Mouse (Mus musculus) liver, embryonic 14.5 days (tissue): ENCODE data around the gene Baz1b. TPM values are rescaled to one million over a fixed set of nuclear protein-coding genes. Genes with fewer than 3 reads are reported as not detected.

Experiments used
- ATAC-seq: fragments of 200-750 bp; cut with Nextera tagmentation; 2 replicates; pipeline ENCODE4 v1.8.0; 2017; ENCODE audit warnings: moderate number of reproducible peaks, mild to moderate bottlenecking, moderate library complexity; ENCODE audit not compliant: insufficient read depth
- DNase-seq, 3 experiments: peaks; one replicate each; pipeline ENCODE4 v3.0.0-alpha.2; 2012 to 2013; ENCODE audit warnings: low read depth in 3 of 3, low spot score in 3 of 3
- H3K27ac ChIP-seq: fragments of 300-500 bp; sonication (generic); 2 replicates; pipeline ENCODE4 v1.5.1; 2014; ENCODE audit warnings: moderate library complexity, mild to moderate bottlenecking, control low read depth, inconsistent platforms
- H3K27me3 ChIP-seq: fragments of 300-500 bp; sonication (generic); 2 replicates; pipeline ENCODE4 v1.6.1; 2014; ENCODE audit warnings: mild to moderate bottlenecking, low read length, moderate library complexity; ENCODE audit not compliant: control insufficient read depth, insufficient read depth
- H3K36me3 ChIP-seq: fragments of 300-500 bp; sonication (generic); replicated peaks from 2 replicates; pipeline ENCODE4 v1.6.1; 2014; ENCODE audit warnings: low read depth; ENCODE audit not compliant: control insufficient read depth, insufficient read depth
- H3K4me1 ChIP-seq, 2 experiments: fragments of 200-500 bp in 1 of 2; fragments of 300-500 bp in 1 of 2; sonication (generic) in 1 of 2; replicated peaks; 2 replicates each; pipeline ENCODE4 v1.6.1; 2012 to 2014; ENCODE audit warnings: antibody characterized with exemption in 1 of 2, inconsistent platforms in 1 of 2, low read length in 1 of 2; ENCODE audit not compliant: control insufficient read depth in 2 of 2, insufficient read depth in 2 of 2
- H3K4me2 ChIP-seq: fragments of 300-500 bp; sonication (generic); 2 replicates; pipeline ENCODE4 v1.6.1; 2014; ENCODE audit warnings: low read depth, mild to moderate bottlenecking, control low read depth, moderate library complexity
- H3K4me3 ChIP-seq, 2 experiments: fragments of 200-500 bp in 1 of 2; fragments of 300-500 bp in 1 of 2; sonication (generic) in 1 of 2; 2 replicates each; pipeline ENCODE4 v1.5.1; 2012 to 2014; ENCODE audit warnings: low read depth in 2 of 2, low read length in 2 of 2, mild to moderate bottlenecking in 2 of 2, control low read depth in 1 of 2, inconsistent platforms in 1 of 2, moderate library complexity in 1 of 2; ENCODE audit not compliant: insufficient read depth in 1 of 2
- H3K9ac ChIP-seq: fragments of 300-500 bp; sonication (generic); replicated peaks from 2 replicates; pipeline ENCODE4 v1.6.1; 2014; ENCODE audit warnings: mild to moderate bottlenecking, control low read depth, moderate library complexity
- H3K9me3 ChIP-seq: fragments of 300-500 bp; sonication (generic); 2 replicates; pipeline ENCODE4 v1.6.1; 2016; ENCODE audit warnings: low read length, mixed read lengths; ENCODE audit not compliant: control insufficient read depth
- CTCF ChIP-seq: IDR thresholded peaks from 2 replicates; pipeline ENCODE4 v1.5.1; 2016; ENCODE audit warnings: antibody characterized with exemption, low read depth, control low read depth
- EP300 ChIP-seq: IDR thresholded peaks from 2 replicates; pipeline ENCODE4 v1.6.1; 2016; ENCODE audit warnings: antibody characterized with exemption, low read depth
- WGBS: fragments of 180-500 bp; shearing (Covaris S2); extraction: QIAGEN DNeasy Blood & Tissue Kit; methylation state at CpG from one replicate; pipeline ENCODE4 v1.1.7; 2014; ENCODE audit not compliant: insufficient replicate concordance; 5-methylcytosine and 5-hydroxymethylcytosine counted together
- polyA plus RNA-seq, 2 experiments: library from polyadenylated mRNA; depleted of rRNA in 1 of 2; stranded (reverse) in 1 of 2; unstranded in 1 of 2; fragments of >200 nt; fragmentation: Nextera tagmentation in 1 of 2; extraction: Ambion mirVana in 1 of 2; gene quantifications; 2 replicates each; pipeline versions ENCODE4 v1.2.1 to v1.2.3; 2012 to 2014

Gene Baz1b
- polyA plus RNA-seq (2012; rRNA removed) (14.3 and 20.7 TPM in 2 replicates), polyA plus RNA-seq (2014; fragmentation: Nextera tagmentation; extraction: Ambion mirVana) (18.2 and 22.3 TPM in 2 replicates)

DNA sequence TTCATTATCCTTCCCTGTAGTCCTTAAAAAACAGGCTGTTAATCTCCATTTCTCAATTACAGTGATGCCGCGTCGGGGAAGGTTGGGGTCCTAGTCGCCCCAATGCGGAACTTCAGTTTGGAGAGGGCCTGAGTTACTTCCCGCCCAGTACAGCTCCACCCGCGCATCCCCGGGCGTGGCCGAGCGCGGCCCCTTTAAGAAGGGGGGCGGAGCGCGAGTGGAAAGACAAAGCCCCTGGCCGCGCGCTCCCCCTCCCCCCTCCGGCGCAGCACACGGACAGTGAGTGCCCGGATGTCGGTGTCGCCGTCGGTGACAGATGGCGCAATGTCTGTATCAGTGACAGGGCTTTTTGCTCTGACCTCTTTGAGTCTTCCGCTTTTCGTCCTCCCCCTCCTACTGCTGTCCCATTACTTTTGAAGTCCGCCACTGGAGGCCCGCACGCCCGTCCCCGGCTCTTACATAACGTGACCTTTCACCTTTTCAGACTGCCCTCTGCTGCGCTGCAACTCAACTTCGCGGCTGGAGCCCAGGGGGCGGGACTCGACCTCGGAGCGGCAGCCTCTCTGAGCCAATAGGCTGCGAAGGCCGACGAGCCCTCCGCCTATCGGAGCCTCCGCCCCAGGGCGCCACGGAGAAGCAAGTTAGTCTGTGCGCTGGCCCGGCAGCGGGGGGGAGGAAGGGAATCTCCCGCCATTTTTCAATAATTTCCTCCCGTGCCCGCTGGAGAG, at the start of gene Baz1b:
TSS of gene Baz1b (plus strand) at position 644 of the 728 bp plus-strand sequence.
- TF ChIP-seq EP300 (no peak), CTCF (no peak)
- peak within 1 kb of the TSS; percentile 86 for H3K9ac ChIP-seq
- peaks cover 12 to 15% of the 10 kb centered on the region in 2 experiments for H3K4me1 ChIP-seq
- peak within 1 kb of the TSS; percentile 87 to 89 for H3K4me3 ChIP-seq
- peak; percentile 95 for ATAC-seq
- DNase-seq = peak; percentile 95
- no peaks in the 10 kb centered on the region for H3K27me3 ChIP-seq
- no peaks in the 10 kb centered on the region for H3K9me3 ChIP-seq
- H3K27ac ChIP-seq = peak within 1 kb of the TSS; percentile 87
- WGBS = under 1% methylated on average over 55 of the region's 57 CpGs
- H3K4me2 ChIP-seq = peak within 1 kb of the TSS; percentile 80
- peaks cover 26% of the 10 kb centered on the region for H3K36me3 ChIP-seq

- ATAC-seq (no peak), DNase-seq (no peak)
- Histone ChIP-seq H3K4me2 (no peak overlapping the region), H3K27ac (no peak overlapping the region), H3K9ac (no peak overlapping the region), H3K4me3 (no peak overlapping the region), H3K9me3 (no peaks in the 10 kb centered on the region), H3K4me1 (peaks cover 0 to 4% of the 10 kb centered on the region in 2 experiments; a peak in 1 of 4 replicates), H3K36me3 (no peaks in the 10 kb centered on the region), H3K27me3 (no peaks in the 10 kb centered on the region)
- no peak for TF ChIP-seq EP300
- TF ChIP-seq CTCF = no peak
- WGBS = 49% methylated on average over 2 of the region's 2 CpGs
Measured at GRCm38 (mm10) chr5:135139881-135140280, 47.2 kb upstream of the Baz1b start.

DNA sequence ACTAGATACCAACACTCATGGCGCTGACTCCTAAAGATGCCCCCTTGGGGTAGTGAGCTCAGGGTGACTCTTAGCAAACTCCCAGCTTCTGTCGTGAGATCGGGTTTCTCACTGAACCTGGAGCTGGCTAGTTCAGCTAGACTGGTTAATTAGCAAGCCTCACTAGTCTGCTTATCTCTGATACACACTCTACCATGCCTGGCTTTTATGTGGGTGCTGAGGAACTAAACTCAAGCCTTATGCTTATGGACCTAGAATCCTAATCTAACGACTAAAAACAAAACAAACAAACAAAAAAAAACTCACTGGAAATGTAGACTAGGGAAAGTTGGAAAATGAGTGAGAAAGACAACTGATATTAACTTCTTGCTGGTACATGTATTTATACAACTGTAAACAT, 42.6 kb upstream of the Baz1b start:
- no peak overlapping the region for H3K4me3 ChIP-seq
- H3K27me3 ChIP-seq = no peaks in the 10 kb centered on the region
- 13% methylated on average over 4 of the region's 4 CpGs for WGBS
- H3K36me3 ChIP-seq = no peaks in the 10 kb centered on the region
- no peak overlapping the region for H3K4me2 ChIP-seq
- H3K9me3 ChIP-seq = no peaks in the 10 kb centered on the region
- no peak overlapping the region for H3K9ac ChIP-seq
- DNase-seq (no peak), ATAC-seq (no peak)
- TF ChIP-seq EP300 (no peak), CTCF (no peak)
- peaks cover 8 to 17% of the 10 kb centered on the region in 2 experiments for H3K4me1 ChIP-seq
- no peak overlapping the region for H3K27ac ChIP-seq

GRCm38 (mm10) chr5:135145532-135145931, 41.5 kb upstream of the Baz1b start:
- Histone ChIP-seq H3K4me3 (no peak overlapping the region), H3K9ac (no peak overlapping the region), H3K27me3 (no peaks in the 10 kb centered on the region), H3K36me3 (no peaks in the 10 kb centered on the region), H3K27ac (no peak overlapping the region), H3K9me3 (no peaks in the 10 kb centered on the region), H3K4me2 (no peak overlapping the region), H3K4me1 (peaks cover 11 to 20% of the 10 kb centered on the region in 2 experiments)
- TF ChIP-seq CTCF (no peak), EP300 (no peak)
- no peak for ATAC-seq
- DNase-seq = no peak
- WGBS = 7% methylated on average over 3 of the region's 3 CpGs

GRCm38 (mm10) chr5:135145955-135146354, 41.1 kb upstream of the Baz1b start:
- TF ChIP-seq EP300 (no peak), CTCF (0 out of 2 replicates have a peak, but pooled peaks have one; percentile 1)
- no peaks in the 10 kb centered on the region for H3K27me3 ChIP-seq
- no peak overlapping the region for H3K4me2 ChIP-seq
- no peaks in the 10 kb centered on the region for H3K36me3 ChIP-seq
- no peak overlapping the region for H3K4me3 ChIP-seq
- ATAC-seq (no peak), DNase-seq (no peak)
- H3K27ac ChIP-seq = no peak overlapping the region
- H3K4me1 ChIP-seq = peaks cover 11 to 22% of the 10 kb centered on the region in 2 experiments
- no peaks in the 10 kb centered on the region for H3K9me3 ChIP-seq
- H3K9ac ChIP-seq = no peak overlapping the region
